Mouse (Mus musculus) MEL (cell line): ENCODE data around the gene Hsp90aa1. TPM values are rescaled to one million over a fixed set of nuclear protein-coding genes. Genes with fewer than 3 reads are reported as not detected.

ENCODE experiments used
- DNase-seq: peaks from one replicate; pipeline ENCODE4 v3.0.0; 2011; ENCODE audit warnings: low read depth, low spot score
- H3K27ac ChIP-seq: 2 replicates; pipeline ENCODE4 v1.5.1; 2012; ENCODE audit warnings: low read depth, mild to moderate bottlenecking, control low read depth, low read length, moderate library complexity; ENCODE audit not compliant: control insufficient read depth
- H3K27me3 ChIP-seq, 2 experiments: fragments of 150-350 bp in 1 of 2; sonication (generic) in 1 of 2; 2 replicates each; pipeline ENCODE4 v1.6.1; 2012; ENCODE audit warnings: low read length in 2 of 2, mild to moderate bottlenecking in 2 of 2, improper control_type of control experiment in 1 of 2, moderate library complexity in 1 of 2; ENCODE audit not compliant: insufficient read depth in 2 of 2, control insufficient read depth in 1 of 2
- H3K36me3 ChIP-seq, 2 experiments: 2 replicates each; pipeline ENCODE4 v1.6.1; 2012 to 2014; ENCODE audit warnings: low read length in 2 of 2, improper control_type of control experiment in 1 of 2, inconsistent platforms in 1 of 2, mild to moderate bottlenecking in 1 of 2; ENCODE audit not compliant: insufficient read depth in 2 of 2, control insufficient read depth in 1 of 2
- H3K4me1 ChIP-seq, 2 experiments: fragments of 150-350 bp in 1 of 2; sonication (generic) in 1 of 2; 2 replicates each; pipeline ENCODE4 v1.6.1; 2012; ENCODE audit warnings: low read length in 2 of 2, improper control_type of control experiment in 1 of 2, mild to moderate bottlenecking in 1 of 2; ENCODE audit not compliant: insufficient read depth in 2 of 2, control insufficient read depth in 1 of 2
- H3K4me3 ChIP-seq, 2 experiments: fragments of 150-350 bp in 1 of 2; sonication (generic) in 1 of 2; 2 replicates each; pipeline ENCODE4 v1.5.1; 2012; ENCODE audit warnings: low read depth in 2 of 2, low read length in 2 of 2, mild to moderate bottlenecking in 2 of 2, moderate library complexity in 2 of 2, control low read depth in 1 of 2, improper control_type of control experiment in 1 of 2; ENCODE audit not compliant: control insufficient read depth in 1 of 2, insufficient read depth in 1 of 2
- H3K79me2 ChIP-seq: 2 replicates; pipeline ENCODE4 v1.6.1; 2012; ENCODE audit warnings: mild to moderate bottlenecking, low read length, moderate library complexity; ENCODE audit not compliant: control insufficient read depth, poor library complexity, insufficient read depth
- H3K9ac ChIP-seq: 2 replicates; pipeline ENCODE4 v1.6.1; 2012; ENCODE audit warnings: low read depth, mild to moderate bottlenecking, control low read depth, low read length, moderate library complexity; ENCODE audit not compliant: control insufficient read depth, poor library complexity, severe bottlenecking
- H3K9me3 ChIP-seq: fragments of 150-350 bp; sonication (generic); replicated peaks from 2 replicates; pipeline ENCODE4 v1.6.1; 2012; ENCODE audit warnings: mild to moderate bottlenecking, low read length, improper control_type of control experiment, moderate library complexity; ENCODE audit not compliant: insufficient read depth
- BHLHE40 ChIP-seq: IDR thresholded peaks from 2 replicates; pipeline ENCODE4 v1.6.1; 2012; ENCODE audit warnings: low read depth, mild to moderate bottlenecking, inconsistent platforms, low read length, improper control_type of control experiment, borderline replicate concordance
- CHD1 ChIP-seq: IDR thresholded peaks from 2 replicates; pipeline ENCODE4 v1.6.1; 2012; ENCODE audit warnings: low read depth, mild to moderate bottlenecking, inconsistent platforms, low read length, improper control_type of control experiment
- CHD2 ChIP-seq: IDR thresholded peaks from 2 replicates; pipeline ENCODE4 v1.6.1; 2011; ENCODE audit warnings: low read length, improper control_type of control experiment
- CTCF ChIP-seq, 3 experiments: IDR thresholded peaks in 2 of 3; conservative IDR thresholded peaks in 1 of 3; 2 replicates each; pipeline ENCODE4 v1.5.1; 2011 to 2012; ENCODE audit warnings: low read length in 3 of 3, low read depth in 2 of 3, mild to moderate bottlenecking in 2 of 3, improper control_type of control experiment in 1 of 3, inconsistent platforms in 1 of 3, mixed read lengths in 1 of 3, moderate library complexity in 1 of 3; ENCODE audit not compliant: control insufficient read depth in 1 of 3, insufficient read depth in 1 of 3, poor library complexity in 1 of 3, severe bottlenecking in 1 of 3
- ELF1 ChIP-seq: IDR thresholded peaks from 2 replicates; pipeline ENCODE4 v1.6.1; 2014; ENCODE audit warnings: low read depth, mild to moderate bottlenecking, inconsistent platforms, low read length, improper control_type of control experiment, moderate library complexity
- EP300 ChIP-seq, 2 experiments: IDR thresholded peaks; 2 replicates each; pipeline ENCODE4 v1.6.1; 2011; ENCODE audit warnings: improper control_type of control experiment in 2 of 2, low read length in 2 of 2, low read depth in 1 of 2, mild to moderate bottlenecking in 1 of 2
- ETS1 ChIP-seq: IDR thresholded peaks from 2 replicates; pipeline ENCODE4 v1.6.1; 2012; ENCODE audit warnings: low read depth, mild to moderate bottlenecking, inconsistent platforms, low read length, improper control_type of control experiment, moderate library complexity
- GABPA ChIP-seq: IDR thresholded peaks from 2 replicates; pipeline ENCODE4 v1.6.1; 2012; ENCODE audit warnings: low read depth, mild to moderate bottlenecking, inconsistent platforms, low read length, improper control_type of control experiment, moderate library complexity
- GATA1 ChIP-seq: IDR thresholded peaks from 2 replicates; pipeline ENCODE4 v1.6.1; 2011; ENCODE audit warnings: low read depth, low read length, improper control_type of control experiment
- HCFC1 ChIP-seq: IDR thresholded peaks from 2 replicates; pipeline ENCODE4 v1.6.1; 2012; ENCODE audit warnings: low read depth, mild to moderate bottlenecking, inconsistent platforms, low read length, improper control_type of control experiment, moderate library complexity
- JUND ChIP-seq: IDR thresholded peaks from 2 replicates; pipeline ENCODE4 v1.6.1; 2011; ENCODE audit warnings: low read depth, mild to moderate bottlenecking, improper control_type of control experiment, low read length
- MAZ ChIP-seq: IDR thresholded peaks from 2 replicates; pipeline ENCODE4 v1.6.1; 2012; ENCODE audit warnings: low read depth, mild to moderate bottlenecking, inconsistent platforms, low read length, improper control_type of control experiment
- MXI1 ChIP-seq: IDR thresholded peaks from 2 replicates; pipeline ENCODE4 v1.6.1; 2011; ENCODE audit warnings: mild to moderate bottlenecking, low read depth, low read length, improper control_type of control experiment
- MYB ChIP-seq: IDR thresholded peaks from 2 replicates; pipeline ENCODE4 v1.6.1; 2011; ENCODE audit warnings: mild to moderate bottlenecking, low read depth, low read length, improper control_type of control experiment
- NRF1 ChIP-seq: IDR thresholded peaks from 2 replicates; pipeline ENCODE4 v1.6.1; 2014; ENCODE audit warnings: low read depth, mild to moderate bottlenecking, inconsistent platforms, low read length, improper control_type of control experiment, moderate library complexity; ENCODE audit not compliant: poor library complexity, insufficient read depth, severe bottlenecking
- POLR2AphosphoS2 ChIP-seq: IDR thresholded peaks from 2 replicates; pipeline ENCODE4 v1.6.1; 2011; ENCODE audit warnings: low read length, improper control_type of control experiment
- POLR2AphosphoS5 ChIP-seq: IDR thresholded peaks from 2 replicates; pipeline ENCODE4 v1.6.1; 2012; ENCODE audit warnings: low read depth, borderline replicate concordance, mild to moderate bottlenecking, inconsistent platforms, low read length, moderate library complexity, mixed read lengths
- RAD21 ChIP-seq: IDR thresholded peaks from 2 replicates; pipeline ENCODE4 v1.6.1; 2011; ENCODE audit warnings: mild to moderate bottlenecking, low read depth, low read length, improper control_type of control experiment
- SMC3 ChIP-seq: IDR thresholded peaks from 2 replicates; pipeline ENCODE4 v1.6.1; 2011; ENCODE audit warnings: low read depth, low read length, improper control_type of control experiment
- TAL1 ChIP-seq: IDR thresholded peaks from 2 replicates; pipeline ENCODE4 v1.6.1; 2012; ENCODE audit warnings: mild to moderate bottlenecking, inconsistent platforms, low read length, moderate library complexity, mixed read lengths
- TBP ChIP-seq: IDR thresholded peaks from 2 replicates; pipeline ENCODE4 v1.8.0; 2011; ENCODE audit warnings: low read depth, low read length, improper control_type of control experiment
- UBTF ChIP-seq: IDR thresholded peaks from 2 replicates; pipeline ENCODE4 v1.6.1; 2012; ENCODE audit warnings: low read depth, mild to moderate bottlenecking, inconsistent platforms, low read length, improper control_type of control experiment, moderate library complexity, borderline replicate concordance; ENCODE audit not compliant: insufficient read depth
- USF1 ChIP-seq: IDR thresholded peaks from 2 replicates; pipeline ENCODE4 v1.6.1; 2014; ENCODE audit warnings: low read depth, mild to moderate bottlenecking, inconsistent platforms, low read length, improper control_type of control experiment, moderate library complexity
- ZC3H11A ChIP-seq: IDR thresholded peaks from 2 replicates; pipeline ENCODE4 v1.6.1; 2012; ENCODE audit warnings: low read depth, mild to moderate bottlenecking, inconsistent platforms, low read length, improper control_type of control experiment
- ZMIZ1 ChIP-seq: IDR thresholded peaks from 2 replicates; pipeline ENCODE4 v1.6.1; 2012; ENCODE audit warnings: low read depth, mild to moderate bottlenecking, inconsistent platforms, low read length, improper control_type of control experiment, moderate library complexity
- polyA plus RNA-seq, 2 experiments: library from polyadenylated mRNA; stranded (reverse) in 1 of 2; unstranded in 1 of 2; fragments of >175 nt in 1 of 2; fragments of >200 nt in 1 of 2; gene quantifications; 2 replicates each; pipeline versions ENCODE4 v1.2.1 to v1.2.4; 2012; ENCODE audit warnings: low replicate concordance in 2 of 2, low read depth in 1 of 2; ENCODE audit not compliant: insufficient read length in 2 of 2, insufficient read depth in 1 of 2, missing spikeins in 1 of 2
- total RNA-seq: library from RNA; depleted of rRNA; stranded (reverse); fragments of 300-350 nt; gene quantifications from 2 replicates; pipeline ENCODE4 v1.2.3, GENCODE M21; 2012

Gene Hsp90aa1
- total and polyA plus RNA-seq, 3 experiments, result 913 to 1,509 (median 1,471) TPM

DNA sequence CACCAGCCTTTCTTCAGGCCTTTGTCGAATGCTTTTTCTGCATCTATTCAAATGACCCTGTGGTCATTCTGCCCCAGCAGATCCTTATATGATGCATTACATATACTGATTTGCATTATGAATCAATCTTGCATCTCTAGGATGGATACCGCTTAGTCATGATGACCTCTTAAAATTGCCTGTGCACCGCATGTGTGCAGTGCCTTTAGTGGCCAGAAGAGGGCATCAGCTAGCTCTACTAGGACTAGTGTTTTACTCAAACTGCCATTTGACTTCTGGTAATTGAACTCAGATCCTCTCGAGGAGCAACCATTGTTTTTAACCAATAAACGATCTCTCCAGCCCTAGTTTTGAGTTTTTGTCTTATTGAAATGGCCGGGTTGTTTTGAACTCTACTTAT lies 11.3 kb upstream of the Hsp90aa1 start:
- Histone ChIP-seq H3K9me3 (no peaks in the 10 kb centered on the region), H3K9ac (no peak overlapping the region), H3K4me3 (no peak overlapping the region), H3K27ac (peak overlapping the region; percentile 49; the same call in 1 of the 2 replicates), H3K27me3 (peaks cover 7 to 8% of the 10 kb centered on the region in 2 experiments), H3K4me1 (peaks cover 2 to 7% of the 10 kb centered on the region in 2 experiments; a peak in 3 of 4 replicates), H3K79me2 (no peaks in the 10 kb centered on the region), H3K36me3 (peaks cover 0 to 2% of the 10 kb centered on the region in 2 experiments; a peak in 2 of 4 replicates)
- peak; percentile 72 for DNase-seq
- TF ChIP-seq UBTF (no peak), CHD2 (no peak), TAL1 (no peak), ELF1 (no peak), USF1 (no peak), EP300 (IDR thresholded peaks at IDR 0.05; ENCODE audit: low read depth in 1 of 2, low read length in 2 of 2) (peak in 1 of 2 experiments; percentile 25; a peak in 1 of 4 replicates), CTCF (IDR thresholded peaks at IDR 0.05 in 2 of 3, conservative IDR thresholded peaks at IDR 0.05 in 1 of 3; ENCODE audit: control insufficient read depth in 1 of 3, insufficient read depth in 1 of 3, low read depth in 2 of 3, low read length in 3 of 3, poor library complexity in 1 of 3, severe bottlenecking in 1 of 3) (peak; percentile 54 to 73 (median 60)), SMC3 (peak; percentile 30), ZC3H11A (0 out of 2 replicates have a peak, but pooled peaks have one; percentile 0), HCFC1 (no peak), RAD21 (peak; percentile 15), MXI1 (no peak), GABPA (peak; percentile 92), NRF1 (no peak), TBP (no peak), ZMIZ1 (no peak)

DNA sequence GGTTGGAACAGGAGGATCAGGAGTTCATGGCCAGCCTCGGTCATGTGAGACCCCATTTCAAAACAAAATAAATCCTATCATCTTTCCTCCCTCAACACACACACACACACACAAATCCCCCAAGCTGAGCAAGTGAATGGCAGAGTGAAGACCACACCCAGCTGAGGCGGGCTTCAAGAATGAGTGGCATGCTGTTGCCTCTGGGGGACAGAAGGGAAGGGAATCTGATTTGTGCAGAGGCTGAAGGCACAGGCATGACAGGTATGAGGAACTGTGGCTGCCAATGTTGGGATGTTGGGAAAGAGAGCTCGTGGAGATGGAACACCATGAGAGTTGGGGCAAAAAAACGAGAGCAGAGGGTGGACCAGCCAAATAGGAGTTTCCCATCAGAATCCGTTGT lies 8.7 kb upstream of the Hsp90aa1 start:
- H3K4me1 ChIP-seq, result peaks cover 2 to 7% of the 10 kb centered on the region in 2 experiments; a peak in 3 of 4 replicates
- no peaks in the 10 kb centered on the region; the same call in 1 of the 2 replicates for H3K79me2 ChIP-seq
- H3K27ac ChIP-seq, result no peak overlapping the region
- no peaks in the 10 kb centered on the region for H3K9me3 ChIP-seq
- no peaks in the 10 kb centered on the region for H3K27me3 ChIP-seq
- TF ChIP-seq TBP (no peak), BHLHE40 (no peak), RAD21 (no peak), CHD1 (no peak), JUND (no peak), POLR2AphosphoS5 (no peak), MYB (no peak), GATA1 (no peak), MAZ (no peak), CTCF (IDR thresholded peaks at IDR 0.05 in 2 of 3, conservative IDR thresholded peaks at IDR 0.05 in 1 of 3; ENCODE audit: control insufficient read depth in 1 of 3, insufficient read depth in 1 of 3, low read depth in 2 of 3, low read length in 3 of 3, poor library complexity in 1 of 3, severe bottlenecking in 1 of 3) (no peak), POLR2AphosphoS2 (no peak), ETS1 (no peak), NRF1 (no peak), UBTF (no peak), ZC3H11A (no peak), TAL1 (no peak)
- DNase-seq, result no peak
- peaks cover 0 to 2% of the 10 kb centered on the region in 2 experiments; a peak in 2 of 4 replicates for H3K36me3 ChIP-seq
- no peak overlapping the region for H3K4me3 ChIP-seq
- no peak overlapping the region for H3K9ac ChIP-seq
